Mouse (Mus musculus): Measurements from ENCODE around the gene Trim50. TPM values are rescaled to one million over a fixed set of nuclear protein-coding genes. Genes with fewer than 3 reads are reported as not detected.
"Not testable (repeated sequence)": the region's sequence is repeated elsewhere in the genome, so short reads cannot be mapped to it uniquely, and the experiment has no call there.

Trim50 gene
- total RNA-seq, 2 experiments from 2014 or later, result not detected

GRCm38 (mm10) chr5:135349862-135350261 is 3.2 kb upstream of the Trim50 start, which contains the start of gene Fkbp6:
TSS of gene Fkbp6 (minus strand) at chr5:135350044.
- H3K27ac ChIP-seq, result no peak within 1 kb of the TSS
- no peak within 1 kb of the TSS for H3K4me3 ChIP-seq
- no peak for TF ChIP-seq CTCF (IDR thresholded peaks at IDR 0.05)
- DNase-seq, result no peak
- intact Hi-C loops (cut with DNase I), result no loop called here

GRCm38 (mm10) chr5:135351606-135352005 is 1.5 kb upstream of the Trim50 start:
- H3K27ac ChIP-seq, result no peak overlapping the region
- intact Hi-C loops (cut with DNase I), result no loop called here

GRCm38 (mm10) chr5:135353564-135353963 is 469 bp downstream of the Trim50 start:
- no peak overlapping the region for H3K4me3 ChIP-seq
- intact Hi-C loops (cut with DNase I), result no loop called here
- no peak overlapping the region for H3K27ac ChIP-seq
- no peak for DNase-seq
- TF ChIP-seq CTCF (IDR thresholded peaks at IDR 0.05), result peak; percentile 37; the same call in 1 of the 2 replicates

More at GRCm38 (mm10) chr5:135351606-135352005, 1.5 kb upstream of the Trim50 start:
- no peak overlapping the region for H3K4me3 ChIP-seq
- TF ChIP-seq CTCF (IDR thresholded peaks at IDR 0.05), result no peak
- DNase-seq, result no peak

GRCm38 (mm10) chr5:135356090-135356489 is 3.0 kb downstream of the Trim50 start:
- TF ChIP-seq CTCF (IDR thresholded peaks at IDR 0.05), result no peak
- intact Hi-C loops (cut with DNase I), result no loop called here
- H3K27ac ChIP-seq, result no peak overlapping the region
- DNase-seq, result no peak
- H3K4me3 ChIP-seq, result no peak overlapping the region

- no peak for TF ChIP-seq CTCF (IDR thresholded peaks at IDR 0.05)
- Histone ChIP-seq H3K4me3 (no peak overlapping the region), H3K27ac (no peak overlapping the region)
- DNase-seq, result peak; percentile 25
- intact Hi-C loops (cut with DNase I), result no loop called here
These were observed 4.5 kb downstream of the Trim50 start for GRCm38 (mm10) chr5:135357556-135357955.

- Histone ChIP-seq H3K4me3 (no peak overlapping the region), H3K27ac (no peak overlapping the region)
- no peak for TF ChIP-seq CTCF (IDR thresholded peaks at IDR 0.05)
- DNase-seq, result no peak
- intact Hi-C loops (cut with DNase I), result loop anchor here (10.0 kb wide), 1 partner anchor 125 kb away; no protein-coding TSS in a partner anchor
These were observed 6.7 kb downstream of the Trim50 start for GRCm38 (mm10) chr5:135359772-135360171.

- intact Hi-C loops (cut with DNase I), result loop anchor here (10.0 kb wide), 1 partner anchor 128 kb away; no protein-coding TSS in a partner anchor
- no peak for DNase-seq
- H3K27ac ChIP-seq, result no peak overlapping the region
These were observed 9.5 kb downstream of the Trim50 start for GRCm38 (mm10) chr5:135362572-135362971.

GRCm38 (mm10) chr5:135363540-135363939 is 10.4 kb downstream of the Trim50 start:
- DNase-seq, result peak; percentile 34
- intact Hi-C loops (cut with DNase I), result loop anchor here (10.0 kb wide), 1 partner anchor 129 kb away; no protein-coding TSS in a partner anchor
- Histone ChIP-seq H3K4me3 (no peak overlapping the region), H3K27ac (no peak overlapping the region)
- TF ChIP-seq CTCF (IDR thresholded peaks at IDR 0.05), result peak; percentile 55

More at GRCm38 (mm10) chr5:135362572-135362971, 9.5 kb downstream of the Trim50 start:
- TF ChIP-seq CTCF (IDR thresholded peaks at IDR 0.05), result no peak
- no peak overlapping the region for H3K4me3 ChIP-seq

- intact Hi-C loops (cut with DNase I), result loop anchor here (10.0 kb wide), 1 partner anchor 133 kb away; no protein-coding TSS in a partner anchor
- H3K4me3 ChIP-seq, result no peak overlapping the region
- no peak overlapping the region for H3K27ac ChIP-seq
- TF ChIP-seq CTCF (IDR thresholded peaks at IDR 0.05), result peak; percentile 80
- DNase-seq, result no peak
These were observed 14.7 kb downstream of the Trim50 start for GRCm38 (mm10) chr5:135367841-135368240.

- intact Hi-C loops (cut with DNase I), result loop anchor here (10.0 kb wide), 1 partner anchor 134 kb away; no protein-coding TSS in a partner anchor
- DNase-seq, result no peak
- no peak overlapping the region for H3K4me3 ChIP-seq
- TF ChIP-seq CTCF (IDR thresholded peaks at IDR 0.05), result no peak
- H3K27ac ChIP-seq, result no peak overlapping the region
These were observed 15.2 kb downstream of the Trim50 start for GRCm38 (mm10) chr5:135368312-135368711.

GRCm38 (mm10) chr5:135369196-135369595 is 16.1 kb downstream of the Trim50 start:
- DNase-seq, result not testable (repeated sequence)
- intact Hi-C loops (cut with DNase I), result loop anchor here (10.0 kb wide), 1 partner anchor 134 kb away; no protein-coding TSS in a partner anchor
- H3K27ac ChIP-seq, result peak overlapping the region; percentile 91
- peak overlapping the region; percentile 98 for H3K4me3 ChIP-seq

GRCm38 (mm10) chr5:135369787-135370654 is 16.9 kb downstream of the Trim50 start, which contains the start of gene Nsun5:
TSS of gene Nsun5 (plus strand) at chr5:135369953.
- Histone ChIP-seq H3K4me3 (peak within 1 kb of the TSS; percentile 98), H3K27ac (peak within 1 kb of the TSS; percentile 91)
- peak; percentile 96 for DNase-seq
- no peak for TF ChIP-seq CTCF (IDR thresholded peaks at IDR 0.05)
- intact Hi-C loops (cut with DNase I), result loop anchor here (10.0 kb wide), 1 partner anchor 135 kb away; no protein-coding TSS in a partner anchor

- Histone ChIP-seq H3K4me3 (no peak overlapping the region), H3K27ac (no peak overlapping the region)
- no peak for DNase-seq
- intact Hi-C loops (cut with DNase I), result no loop called here
- TF ChIP-seq CTCF (IDR thresholded peaks at IDR 0.05), result no peak
These were observed 18.1 kb downstream of the Trim50 start for GRCm38 (mm10) chr5:135371195-135371594.
